Mouse (Mus musculus): ENCODE results near the gene Nfib. TPM values are rescaled to one million over a fixed set of nuclear protein-coding genes. Genes with fewer than 3 reads are reported as not detected.
A peak's percentile ranks its signal among the peaks of the same experiment; 100 is the strongest.

Gene Nfib
- polyA plus RNA-seq, 1 experiment from 2014 or later, result 52.1 TPM

DNA sequence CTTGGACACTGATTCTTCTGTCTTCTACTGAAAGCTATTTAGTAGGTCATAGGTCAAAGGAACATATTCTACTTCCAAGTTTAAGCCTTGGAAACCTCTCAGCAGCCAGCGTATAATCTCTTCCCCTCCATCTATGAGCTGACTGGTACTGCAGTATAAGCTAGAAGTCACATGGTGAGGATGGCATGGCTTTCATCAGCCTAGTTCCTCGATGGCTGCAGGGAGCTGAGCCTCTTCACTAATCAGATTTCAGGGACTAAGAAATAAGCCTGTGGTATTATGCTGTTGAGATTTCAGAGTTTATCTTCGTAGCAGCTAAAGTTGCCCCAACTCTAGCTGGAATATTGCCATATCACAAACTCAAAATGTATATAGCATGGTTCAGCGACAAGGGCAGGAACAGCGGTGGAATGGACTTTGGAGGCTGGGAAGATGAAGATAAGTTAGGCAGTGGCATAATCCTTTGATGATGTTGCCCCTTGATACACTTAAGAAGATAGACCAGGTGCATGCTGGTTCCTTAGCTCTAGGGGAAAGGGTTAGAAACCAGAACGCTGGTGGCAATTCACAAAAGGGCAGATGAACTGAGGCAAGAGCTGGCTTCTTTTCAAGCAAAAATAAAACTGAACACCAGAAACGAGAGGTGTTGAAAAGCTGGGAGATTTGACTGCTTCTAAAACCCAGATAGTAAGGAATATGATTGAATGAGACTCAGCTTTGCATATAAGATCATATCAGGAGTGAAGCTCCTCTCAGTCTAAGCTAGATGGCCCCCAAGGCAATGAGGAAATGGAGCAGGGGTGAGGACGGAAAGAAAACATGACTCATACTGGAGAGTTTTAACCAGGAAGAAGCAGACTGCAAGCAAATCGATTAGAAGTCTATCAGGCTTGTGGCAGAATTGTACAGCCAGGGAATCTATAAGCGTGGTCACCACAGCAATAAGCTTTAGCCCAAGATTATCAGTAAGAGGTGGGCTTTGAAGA is 111.6 kb downstream of the Nfib start:
- TF ChIP-seq CTCF (IDR thresholded peaks at IDR 0.05), result no peak
- no peak for TF ChIP-seq EP300 (IDR thresholded peaks at IDR 0.05)
- DNase-seq (ENCODE audit: low spot score) (peak; percentile 42), ATAC-seq (no peak; the same call in 1 of the 2 replicates)
- Histone ChIP-seq H3K27me3 (replicated peaks; ENCODE audit: insufficient read depth, low read length) (no peaks in the 10 kb centered on the region), H3K4me3 (ENCODE audit: low read depth, low read length) (no peak overlapping the region), H3K27ac (ENCODE audit: low read length) (no peak overlapping the region), H3K9ac (replicated peaks; ENCODE audit: low read depth) (no peak overlapping the region), H3K4me2 (replicated peaks; ENCODE audit: low read depth, low read length) (no peak overlapping the region), H3K36me3 (ENCODE audit: insufficient read depth, low read length) (no peaks in the 10 kb centered on the region), H3K4me1 (ENCODE audit: insufficient read depth, low read depth, low read length) (no peaks in the 10 kb centered on the region), H3K9me3 (ENCODE audit: low read length) (no peaks in the 10 kb centered on the region)
- WGBS, result 67% methylated on average over 10 of the region's 10 CpGs

DNA sequence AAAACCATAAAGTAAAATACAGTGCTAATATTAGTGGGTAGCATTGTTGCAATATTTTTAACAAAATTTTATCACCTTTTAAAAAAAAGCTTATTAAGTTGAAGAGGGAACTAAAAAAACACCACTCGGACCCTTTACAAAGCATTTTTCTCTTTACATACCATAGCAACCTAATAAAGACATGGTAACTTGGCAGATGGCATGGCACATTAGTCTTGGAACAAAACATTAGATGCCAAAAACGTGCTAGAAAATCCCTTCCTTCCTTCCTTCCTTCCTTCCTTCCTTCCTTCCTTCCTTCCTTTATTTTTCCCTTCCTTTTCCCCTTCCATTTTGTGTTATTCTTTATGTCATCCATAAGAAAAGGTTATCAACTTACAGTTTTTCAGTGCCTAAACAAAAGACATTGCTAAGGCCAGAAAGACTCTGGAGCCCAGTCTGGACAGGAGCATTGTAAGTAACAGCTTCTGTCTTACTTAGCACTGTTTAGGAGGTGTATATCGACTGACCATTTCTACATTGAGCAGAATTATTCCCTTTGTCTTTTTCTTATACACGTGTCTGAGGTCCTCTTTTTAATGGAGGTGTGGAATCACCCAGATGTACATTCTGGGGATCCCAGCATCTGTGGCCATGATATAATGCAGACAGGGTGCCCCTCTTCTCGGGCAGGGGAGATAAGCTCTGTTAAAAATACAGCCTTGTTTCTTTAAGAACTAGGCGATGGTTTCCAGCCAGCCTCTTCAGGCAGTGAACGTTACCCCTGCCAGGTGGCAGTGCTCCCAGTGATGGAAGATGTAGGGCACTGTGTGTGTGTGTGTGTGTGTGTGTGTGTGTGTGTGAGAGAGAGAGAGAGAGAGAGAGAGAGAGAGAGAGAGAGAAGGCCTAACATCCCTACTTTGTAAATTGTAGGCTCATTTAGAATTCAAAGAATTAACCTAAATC is 113.2 kb downstream of the Nfib start:
- Histone ChIP-seq H3K36me3 (ENCODE audit: insufficient read depth, low read length) (no peaks in the 10 kb centered on the region), H3K27me3 (replicated peaks; ENCODE audit: insufficient read depth, low read length) (no peaks in the 10 kb centered on the region), H3K4me2 (replicated peaks; ENCODE audit: low read depth, low read length) (no peak overlapping the region), H3K4me1 (ENCODE audit: insufficient read depth, low read depth, low read length) (no peaks in the 10 kb centered on the region), H3K9ac (replicated peaks; ENCODE audit: low read depth) (no peak overlapping the region), H3K4me3 (ENCODE audit: low read depth, low read length) (no peak overlapping the region), H3K27ac (ENCODE audit: low read length) (no peak overlapping the region), H3K9me3 (ENCODE audit: low read length) (no peaks in the 10 kb centered on the region)
- WGBS, result 52% methylated on average over 7 of the region's 7 CpGs
- ATAC-seq (no peak), DNase-seq (ENCODE audit: low spot score) (no peak)
- TF ChIP-seq EP300 (IDR thresholded peaks at IDR 0.05), result no peak
- TF ChIP-seq CTCF (IDR thresholded peaks at IDR 0.05), result no peak

DNA sequence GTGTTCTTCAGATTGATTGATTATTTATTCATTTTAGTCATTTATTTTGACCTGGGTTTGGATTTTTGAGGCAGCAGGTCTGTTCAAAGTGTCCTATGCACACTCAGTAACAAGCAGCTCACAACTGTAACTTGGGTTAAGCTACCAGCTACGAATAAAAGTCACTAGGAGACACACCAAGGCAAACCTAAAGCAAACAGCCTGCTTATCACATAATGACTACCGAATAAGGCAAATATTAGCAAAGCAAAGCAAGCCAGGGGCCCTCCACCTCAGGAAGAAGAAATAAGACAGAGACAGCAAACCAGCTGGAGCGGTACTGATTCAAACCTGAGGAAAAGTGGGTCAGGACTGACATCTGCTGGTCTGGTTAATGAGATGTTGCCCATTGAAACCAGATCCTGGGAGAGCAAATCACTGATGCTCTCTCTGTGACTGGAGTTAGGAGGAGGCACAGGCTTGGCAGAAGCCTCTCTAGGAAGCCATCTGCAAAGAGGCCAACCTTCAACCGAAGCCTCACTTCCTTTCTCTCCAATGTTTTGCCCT is 116.1 kb downstream of the Nfib start:
- no peaks in the 10 kb centered on the region for H3K4me1 ChIP-seq (ENCODE audit: insufficient read depth, low read depth, low read length)
- ATAC-seq (peak; percentile 57), DNase-seq (ENCODE audit: low spot score) (peak; percentile 78)
- H3K4me3 ChIP-seq (ENCODE audit: low read depth, low read length), result no peak overlapping the region
- no peaks in the 10 kb centered on the region for H3K27me3 ChIP-seq (replicated peaks; ENCODE audit: insufficient read depth, low read length)
- 9% methylated on average over 4 of the region's 4 CpGs for WGBS
- H3K4me2 ChIP-seq (replicated peaks; ENCODE audit: low read depth, low read length), result no peak overlapping the region
- no peaks in the 10 kb centered on the region for H3K9me3 ChIP-seq (ENCODE audit: low read length)
- no peak overlapping the region for H3K9ac ChIP-seq (replicated peaks; ENCODE audit: low read depth)
- TF ChIP-seq EP300 (IDR thresholded peaks at IDR 0.05), result no peak
- TF ChIP-seq CTCF (IDR thresholded peaks at IDR 0.05), result peak; percentile 75
- H3K27ac ChIP-seq (ENCODE audit: low read length), result no peak overlapping the region
- H3K36me3 ChIP-seq (ENCODE audit: insufficient read depth, low read length), result no peaks in the 10 kb centered on the region

GRCm38 (mm10) chr4:82588718-82589117 is 116.8 kb downstream of the Nfib start:
- no peak overlapping the region for H3K9ac ChIP-seq (replicated peaks; ENCODE audit: low read depth)
- H3K27ac ChIP-seq (ENCODE audit: low read length), result no peak overlapping the region
- ATAC-seq (no peak), DNase-seq (ENCODE audit: low spot score) (no peak)
- WGBS, result 63% methylated on average over 5 of the region's 5 CpGs
- no peaks in the 10 kb centered on the region for H3K4me1 ChIP-seq (ENCODE audit: insufficient read depth, low read depth, low read length)
- no peak overlapping the region for H3K4me2 ChIP-seq (replicated peaks; ENCODE audit: low read depth, low read length)
- H3K27me3 ChIP-seq (replicated peaks; ENCODE audit: insufficient read depth, low read length), result no peaks in the 10 kb centered on the region
- H3K36me3 ChIP-seq (ENCODE audit: insufficient read depth, low read length), result no peaks in the 10 kb centered on the region
- no peaks in the 10 kb centered on the region for H3K9me3 ChIP-seq (ENCODE audit: low read length)
- TF ChIP-seq CTCF (IDR thresholded peaks at IDR 0.05) (no peak), EP300 (IDR thresholded peaks at IDR 0.05) (no peak)
- H3K4me3 ChIP-seq (ENCODE audit: low read depth, low read length), result no peak overlapping the region

GRCm38 (mm10) chr4:82587146-82587870 is 118.2 kb downstream of the Nfib start:
- DNase-seq (ENCODE audit: low spot score) (no peak), ATAC-seq (no peak)
- no peaks in the 10 kb centered on the region for H3K36me3 ChIP-seq (ENCODE audit: insufficient read depth, low read length)
- TF ChIP-seq EP300 (IDR thresholded peaks at IDR 0.05), result no peak
- TF ChIP-seq CTCF (IDR thresholded peaks at IDR 0.05), result no peak
- no peaks in the 10 kb centered on the region for H3K27me3 ChIP-seq (replicated peaks; ENCODE audit: insufficient read depth, low read length)
- no peaks in the 10 kb centered on the region for H3K9me3 ChIP-seq (ENCODE audit: low read length)
- no peak overlapping the region for H3K27ac ChIP-seq (ENCODE audit: low read length)
- H3K4me1 ChIP-seq (ENCODE audit: insufficient read depth, low read depth, low read length), result no peaks in the 10 kb centered on the region
- no peak overlapping the region for H3K4me3 ChIP-seq (ENCODE audit: low read depth, low read length)
- WGBS, result 81% methylated on average over 16 of the region's 16 CpGs
- no peak overlapping the region for H3K9ac ChIP-seq (replicated peaks; ENCODE audit: low read depth)
- no peak overlapping the region for H3K4me2 ChIP-seq (replicated peaks; ENCODE audit: low read depth, low read length)

All from lung, postnatal 0 days (tissue).